Mouse (Mus musculus): ENCODE measurements at regions not wholly inside any gene's neighbourhood (a gene's known extent, or its start where the extent isn't known, plus 50 kb on each side); places are given as distances from the start of the nearest gene placed in this dataset.

DNA sequence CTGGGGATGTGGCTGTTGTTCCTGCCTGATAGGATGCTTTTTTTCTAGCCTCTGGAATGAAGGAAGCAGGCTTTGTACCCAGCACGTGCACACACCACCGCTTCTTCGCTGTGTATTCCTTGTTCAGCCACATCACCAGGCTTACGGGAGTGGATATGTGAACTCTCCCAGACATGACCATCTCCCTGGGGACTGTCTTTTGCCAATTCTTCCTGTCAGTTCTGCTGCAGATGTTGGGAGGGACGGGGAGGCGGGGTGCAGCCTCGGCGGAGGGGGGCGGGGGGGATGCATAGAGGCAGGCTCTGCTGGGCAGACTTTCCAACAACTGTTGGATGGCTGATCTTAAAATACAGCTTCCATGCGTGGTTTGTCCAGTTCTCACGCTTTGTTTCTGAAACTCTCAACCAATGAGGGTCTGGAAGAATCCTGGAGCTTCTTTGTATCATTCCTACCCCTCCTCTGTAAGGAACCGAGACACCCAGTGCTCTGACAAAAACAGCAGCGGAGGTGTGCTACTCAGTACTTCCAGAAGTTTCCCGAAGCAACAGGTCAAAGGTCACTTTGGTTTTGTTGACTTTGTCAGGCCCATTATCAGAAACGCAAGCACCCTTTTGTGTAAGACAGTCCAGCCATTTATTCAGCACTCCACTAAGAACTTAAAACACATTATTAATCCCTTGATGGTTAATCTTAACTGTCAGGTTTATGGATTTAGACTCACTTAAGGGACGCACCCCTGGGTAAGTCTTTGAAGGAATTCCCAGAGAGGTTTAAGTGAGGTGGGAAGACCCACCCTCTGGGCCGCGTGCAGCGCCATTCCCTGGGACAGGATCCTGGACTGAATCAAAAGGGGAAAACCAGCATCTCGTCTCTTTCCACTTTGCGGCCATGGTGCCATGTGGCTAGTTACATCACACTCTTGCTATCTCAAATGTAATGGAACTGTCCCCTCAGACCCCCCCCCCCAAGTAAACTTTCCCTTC, 476.5 kb upstream of the Tbx3 start:
- Histone ChIP-seq H3K4me1 (replicated peaks) (peaks cover 9% of the 10 kb centered on the region), H3K27ac (no peak overlapping the region), H3K4me3 (no peak overlapping the region), H3K27me3 (ENCODE audit: insufficient read depth, poor library complexity, severe bottlenecking) (peaks cover 10% of the 10 kb centered on the region; the same call in 1 of the 2 replicates), H3K9me3 (peaks cover 3% of the 10 kb centered on the region; the same call in 1 of the 2 replicates), H3K36me3 (no peaks in the 10 kb centered on the region)
- WGBS: 67% methylated on average over 21 of the region's 21 CpGs
- DNase-seq (ENCODE audit: low spot score): no peak

DNA sequence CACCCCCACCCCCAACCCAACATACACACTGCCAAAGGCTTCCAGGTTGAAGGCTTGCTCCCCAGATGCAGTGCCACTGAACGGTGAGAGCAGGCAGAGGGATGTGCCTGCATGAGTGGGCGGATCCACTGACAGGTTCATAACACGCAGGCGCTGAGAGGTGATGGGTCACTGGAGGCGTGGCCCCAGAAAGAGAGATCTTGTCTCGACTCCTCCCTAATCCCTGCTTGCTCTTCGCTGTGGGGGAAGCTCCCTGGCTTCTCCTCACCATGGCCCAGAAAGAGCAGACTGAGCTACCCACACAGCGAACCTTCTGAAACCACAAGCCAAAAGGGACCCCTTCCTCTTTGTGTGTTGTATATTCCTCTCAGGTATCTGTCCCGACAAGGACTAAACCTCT, 470.6 kb upstream of the Tbx3 start:
- H3K36me3 ChIP-seq: no peaks in the 10 kb centered on the region
- no peak overlapping the region for H3K27ac ChIP-seq
- 51% methylated on average over 9 of the region's 9 CpGs for WGBS
- no peak overlapping the region for H3K4me3 ChIP-seq
- H3K9me3 ChIP-seq: no peaks in the 10 kb centered on the region
- no peak for DNase-seq (ENCODE audit: low spot score)
- H3K27me3 ChIP-seq (ENCODE audit: insufficient read depth, poor library complexity, severe bottlenecking): peaks cover 12% of the 10 kb centered on the region; the same call in 1 of the 2 replicates
- peaks cover 8% of the 10 kb centered on the region; the same call in 1 of the 2 replicates for H3K4me1 ChIP-seq (replicated peaks)

- Histone ChIP-seq H3K4me3 (no peak overlapping the region), H3K27ac (no peak overlapping the region), H3K36me3 (no peaks in the 10 kb centered on the region), H3K4me1 (replicated peaks) (peaks cover 8% of the 10 kb centered on the region; the same call in 1 of the 2 replicates), H3K27me3 (ENCODE audit: insufficient read depth, poor library complexity, severe bottlenecking) (0 out of 2 replicates have a peak, but pooled peaks cover 3% of the 10 kb centered on the region), H3K9me3 (no peaks in the 10 kb centered on the region)
- DNase-seq (ENCODE audit: low spot score): no peak
- 79% methylated on average over 8 of the region's 8 CpGs for WGBS
These were observed 469.2 kb upstream of the Tbx3 start for GRCm38 (mm10) chr5:119201251-119201650.

- DNase-seq (ENCODE audit: low spot score): no peak
- Histone ChIP-seq H3K4me3 (no peak overlapping the region), H3K36me3 (no peaks in the 10 kb centered on the region), H3K27ac (no peak overlapping the region), H3K9me3 (peaks cover 10% of the 10 kb centered on the region), H3K27me3 (ENCODE audit: insufficient read depth, poor library complexity, severe bottlenecking) (0 out of 2 replicates have a peak, but pooled peaks cover 3% of the 10 kb centered on the region), H3K4me1 (replicated peaks) (peaks cover 5% of the 10 kb centered on the region; the same call in 1 of the 2 replicates)
- WGBS: 80% methylated on average over 2 of the region's 2 CpGs
These were observed 465.7 kb upstream of the Tbx3 start for GRCm38 (mm10) chr5:119204736-119205135.

- Histone ChIP-seq H3K27ac (no peak overlapping the region), H3K36me3 (no peaks in the 10 kb centered on the region), H3K4me3 (no peak overlapping the region), H3K27me3 (ENCODE audit: insufficient read depth, poor library complexity, severe bottlenecking) (0 out of 2 replicates have a peak, but pooled peaks cover 3% of the 10 kb centered on the region), H3K9me3 (peaks cover 17% of the 10 kb centered on the region), H3K4me1 (replicated peaks) (no peaks in the 10 kb centered on the region)
- DNase-seq (ENCODE audit: low spot score): no peak
- 83% methylated on average over 13 of the region's 13 CpGs for WGBS
These were observed 462.4 kb upstream of the Tbx3 start for GRCm38 (mm10) chr5:119208077-119208476.

- Histone ChIP-seq H3K9me3 (peaks cover 17% of the 10 kb centered on the region), H3K36me3 (no peaks in the 10 kb centered on the region), H3K27me3 (ENCODE audit: insufficient read depth, poor library complexity, severe bottlenecking) (no peaks in the 10 kb centered on the region; the same call in 1 of the 2 replicates), H3K4me3 (no peak overlapping the region), H3K27ac (no peak overlapping the region), H3K4me1 (replicated peaks) (no peaks in the 10 kb centered on the region)
- no peak for DNase-seq (ENCODE audit: low spot score)
- 75% methylated on average over 4 of the region's 4 CpGs for WGBS
These were observed 457.3 kb upstream of the Tbx3 start for GRCm38 (mm10) chr5:119213196-119213595.

DNA sequence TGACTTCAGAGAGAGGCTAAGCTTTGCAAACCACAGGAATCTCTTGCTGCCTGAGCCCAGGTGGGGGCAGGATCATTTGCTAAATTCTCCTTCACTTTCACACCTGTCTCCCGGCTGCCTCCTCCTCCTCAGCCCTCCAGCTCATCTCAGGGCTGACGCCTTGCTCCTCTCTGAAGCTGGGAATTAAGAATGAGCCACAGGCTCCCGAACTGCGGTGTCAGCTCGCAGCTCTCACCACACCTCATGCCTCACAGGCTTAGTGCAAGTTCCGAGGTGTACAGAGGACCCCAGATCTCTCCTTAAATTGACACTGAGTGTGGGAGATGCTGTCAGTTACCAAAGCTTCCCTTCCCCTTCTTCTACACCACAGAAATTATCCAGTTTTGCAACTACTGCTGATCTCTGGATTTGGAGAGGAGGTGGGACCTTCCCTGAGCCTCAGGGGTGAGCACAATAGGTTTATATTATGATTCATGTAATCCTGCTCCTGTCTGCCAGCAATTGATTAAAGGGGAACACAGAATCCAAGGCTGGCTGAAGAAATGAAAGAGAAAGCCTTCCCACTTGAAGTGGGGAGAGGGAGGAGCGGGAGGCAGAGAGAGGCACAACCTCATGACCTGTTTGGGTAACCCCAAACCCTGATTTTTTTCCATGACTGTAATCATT, 456.6 kb upstream of the Tbx3 start:
- no peak for DNase-seq (ENCODE audit: low spot score)
- Histone ChIP-seq H3K27me3 (ENCODE audit: insufficient read depth, poor library complexity, severe bottlenecking) (no peaks in the 10 kb centered on the region; the same call in 1 of the 2 replicates), H3K4me1 (replicated peaks) (no peaks in the 10 kb centered on the region), H3K36me3 (no peaks in the 10 kb centered on the region), H3K4me3 (no peak overlapping the region), H3K9me3 (peaks cover 15% of the 10 kb centered on the region), H3K27ac (no peak overlapping the region)
- WGBS: 67% methylated on average over 7 of the region's 7 CpGs

DNA sequence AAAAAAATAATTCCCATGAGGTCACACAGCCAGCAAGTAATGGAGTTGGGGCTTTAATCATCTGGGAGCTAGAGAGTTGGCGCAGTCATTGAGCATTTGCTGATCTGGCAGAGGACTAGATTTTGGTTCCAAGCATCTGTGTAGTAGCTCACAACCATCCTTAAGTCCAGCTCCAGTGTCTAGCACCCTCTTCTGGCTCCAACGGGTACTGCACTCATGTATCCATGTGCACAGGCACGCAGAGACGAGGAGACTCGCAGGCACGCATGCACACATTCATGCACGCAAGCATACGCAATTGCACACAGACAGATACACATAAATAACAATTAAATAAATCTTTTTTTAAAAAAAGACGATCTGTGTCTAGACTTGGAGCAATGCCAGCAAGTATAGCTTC, 455.5 kb upstream of the Tbx3 start:
- no peaks in the 10 kb centered on the region for H3K36me3 ChIP-seq
- no peaks in the 10 kb centered on the region; the same call in 1 of the 2 replicates for H3K27me3 ChIP-seq (ENCODE audit: insufficient read depth, poor library complexity, severe bottlenecking)
- WGBS: 91% methylated on average over 9 of the region's 9 CpGs
- no peak for DNase-seq (ENCODE audit: low spot score)
- no peak overlapping the region for H3K27ac ChIP-seq
- no peak overlapping the region for H3K4me3 ChIP-seq
- H3K9me3 ChIP-seq: peaks cover 5% of the 10 kb centered on the region
- H3K4me1 ChIP-seq (replicated peaks): no peaks in the 10 kb centered on the region

GRCm38 (mm10) chr5:119215364-119215763, 455.1 kb upstream of the Tbx3 start:
- no peak overlapping the region for H3K27ac ChIP-seq
- WGBS: 81% methylated on average over 10 of the region's 10 CpGs
- H3K4me3 ChIP-seq: no peak overlapping the region
- H3K9me3 ChIP-seq: 0 out of 2 replicates have a peak, but pooled peaks cover 2% of the 10 kb centered on the region
- H3K36me3 ChIP-seq: no peaks in the 10 kb centered on the region
- no peaks in the 10 kb centered on the region; the same call in 1 of the 2 replicates for H3K27me3 ChIP-seq (ENCODE audit: insufficient read depth, poor library complexity, severe bottlenecking)
- H3K4me1 ChIP-seq (replicated peaks): no peaks in the 10 kb centered on the region
- DNase-seq (ENCODE audit: low spot score): no peak

DNA sequence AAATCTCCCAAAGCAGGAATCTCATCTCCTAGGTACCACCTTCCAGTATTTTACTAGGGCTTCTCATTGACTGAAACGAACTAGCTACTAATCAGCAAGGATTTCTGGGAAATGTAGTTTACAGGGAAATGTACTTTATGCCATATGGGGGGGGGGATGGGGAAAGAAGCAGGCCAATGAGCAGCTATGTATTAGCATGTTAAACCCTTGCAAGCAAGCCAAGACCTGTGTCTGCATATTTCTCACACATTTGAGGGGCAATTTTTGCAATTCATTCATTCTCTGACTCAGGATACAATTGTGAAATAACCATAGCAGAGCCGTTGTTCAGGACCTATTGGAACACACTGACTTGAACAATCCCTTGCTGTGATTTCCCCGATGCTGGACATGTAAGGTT, 454.3 kb upstream of the Tbx3 start:
- Histone ChIP-seq H3K4me1 (replicated peaks) (no peaks in the 10 kb centered on the region), H3K9me3 (no peaks in the 10 kb centered on the region), H3K27ac (no peak overlapping the region), H3K36me3 (no peaks in the 10 kb centered on the region), H3K4me3 (no peak overlapping the region), H3K27me3 (ENCODE audit: insufficient read depth, poor library complexity, severe bottlenecking) (no peaks in the 10 kb centered on the region; the same call in 1 of the 2 replicates)
- no peak for DNase-seq (ENCODE audit: low spot score)
- WGBS: 86% methylated on average over 3 of the region's 3 CpGs

DNA sequence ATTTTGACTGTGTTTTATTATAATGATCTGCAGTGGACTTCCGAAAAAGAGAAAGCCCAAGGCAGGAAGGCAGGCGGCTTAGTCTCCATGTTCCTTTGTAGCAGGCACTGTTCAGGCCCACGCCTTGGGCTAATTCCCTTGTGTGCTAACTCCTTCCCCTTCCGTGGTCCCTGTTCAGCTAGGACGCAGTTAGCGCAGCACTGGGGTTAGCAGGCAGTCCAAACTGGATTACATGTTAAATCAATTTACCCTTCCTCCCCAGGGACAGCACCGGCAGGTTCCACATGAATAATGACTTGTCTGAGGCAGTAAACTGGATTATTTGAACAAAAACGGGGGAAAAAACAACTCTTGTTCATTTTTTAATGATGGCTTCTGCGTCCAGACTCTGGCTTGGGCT, 453.4 kb upstream of the Tbx3 start:
- Histone ChIP-seq H3K9me3 (no peaks in the 10 kb centered on the region), H3K36me3 (no peaks in the 10 kb centered on the region), H3K27ac (no peak overlapping the region), H3K4me3 (no peak overlapping the region), H3K27me3 (ENCODE audit: insufficient read depth, poor library complexity, severe bottlenecking) (no peaks in the 10 kb centered on the region; the same call in 1 of the 2 replicates), H3K4me1 (replicated peaks) (no peaks in the 10 kb centered on the region)
- WGBS: 79% methylated on average over 9 of the region's 9 CpGs
- DNase-seq (ENCODE audit: low spot score): no peak

- H3K27me3 ChIP-seq (ENCODE audit: insufficient read depth, poor library complexity, severe bottlenecking): no peaks in the 10 kb centered on the region
- 92% methylated on average over 5 of the region's 5 CpGs for WGBS
- no peaks in the 10 kb centered on the region for H3K36me3 ChIP-seq
- no peak overlapping the region for H3K27ac ChIP-seq
- H3K4me3 ChIP-seq: no peak overlapping the region
- H3K4me1 ChIP-seq (replicated peaks): no peaks in the 10 kb centered on the region
- H3K9me3 ChIP-seq: no peaks in the 10 kb centered on the region
- DNase-seq (ENCODE audit: low spot score): no peak
These were observed 441.8 kb upstream of the Tbx3 start for GRCm38 (mm10) chr5:119228691-119229090.

GRCm38 (mm10) chr5:119232941-119233340, 437.5 kb upstream of the Tbx3 start:
- Histone ChIP-seq H3K4me1 (replicated peaks) (no peaks in the 10 kb centered on the region), H3K27me3 (ENCODE audit: insufficient read depth, poor library complexity, severe bottlenecking) (no peaks in the 10 kb centered on the region), H3K9me3 (no peaks in the 10 kb centered on the region), H3K27ac (no peak overlapping the region), H3K36me3 (no peaks in the 10 kb centered on the region), H3K4me3 (no peak overlapping the region)
- WGBS: 78% methylated on average over 7 of the region's 7 CpGs
- no peak for DNase-seq (ENCODE audit: low spot score)

Data from hindbrain, embryonic 10.5 days (tissue).